Mouse (Mus musculus): Measurements from ENCODE around the gene Oas1h. TPM values are rescaled to one million over a fixed set of nuclear protein-coding genes. Genes with fewer than 3 reads are reported as not detected.
A peak's percentile ranks its signal among the peaks of the same experiment; 100 is the strongest.
"Not testable (repeated sequence)": the region's sequence is repeated elsewhere in the genome, so short reads cannot be mapped to it uniquely, and the experiment has no call there.

Oas1h gene
- total RNA-seq, 1 experiment, result not detected

DNA sequence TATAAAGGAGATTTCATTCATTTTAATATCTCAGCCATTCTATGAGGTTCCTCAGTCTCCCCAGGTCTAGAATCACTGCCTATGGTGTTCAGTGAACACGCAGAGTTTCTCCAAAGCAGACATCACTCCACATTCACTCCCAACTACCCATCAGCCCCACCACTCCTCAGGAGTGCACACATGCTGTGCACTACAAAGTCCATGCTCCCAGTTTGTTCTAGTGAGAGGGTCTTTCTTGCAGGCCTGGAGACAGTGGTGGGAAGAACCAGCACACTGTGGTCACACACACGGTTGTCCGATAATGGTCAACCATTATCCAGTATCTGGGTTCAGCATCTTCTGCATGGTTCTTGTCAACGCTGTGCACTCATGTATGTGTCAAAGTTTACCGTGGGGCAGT is 40.8 kb downstream of the Oas1h start:
- H3K9me3 ChIP-seq (ENCODE audit: control insufficient read depth, insufficient read depth, low read depth, low read length), result no peaks in the 10 kb centered on the region
- H3K9ac ChIP-seq (ENCODE audit: insufficient read depth, low read depth, low read length, poor library complexity, severe bottlenecking), result no peak overlapping the region
- H3K4me1 ChIP-seq (ENCODE audit: control insufficient read depth in 2 of 2, insufficient read depth in 2 of 2, low read length in 2 of 2, poor library complexity in 1 of 2), result peaks cover 0 to 2% of the 10 kb centered on the region in 2 experiments; a peak in 1 of 4 replicates
- no peak overlapping the region for H3K27ac ChIP-seq (ENCODE audit: insufficient read depth, low read depth, low read length, poor library complexity, severe bottlenecking)
- H3K36me3 ChIP-seq (ENCODE audit: control insufficient read depth, insufficient read depth, low read length, poor library complexity, severe bottlenecking), result peaks cover 4% of the 10 kb centered on the region; the same call in 1 of the 2 replicates
- TF ChIP-seq MAFK (IDR thresholded peaks at IDR 0.05; ENCODE audit: insufficient read depth, low read depth, low read length) (no peak), ZNF384 (IDR thresholded peaks at IDR 0.05; ENCODE audit: low read depth, low read length) (no peak), HCFC1 (IDR thresholded peaks at IDR 0.05; ENCODE audit: borderline replicate concordance, insufficient read depth, low read length) (no peak), CHD2 (IDR thresholded peaks at IDR 0.05; ENCODE audit: low read depth, low read length) (no peak), ZC3H11A (IDR thresholded peaks at IDR 0.05; ENCODE audit: borderline replicate concordance, low read depth, low read length) (no peak)
- no peak overlapping the region for H3K4me3 ChIP-seq (ENCODE audit: insufficient read depth in 1 of 2, low read depth in 1 of 2, low read length in 2 of 2, poor library complexity in 1 of 2, severe bottlenecking in 1 of 2)
- DNase-seq (ENCODE audit: low read depth, low spot score), result no peak
- in situ Hi-C loops (cut with MboI; ENCODE audit: low sequenced_read_pairs in 2 of 2, unreplicated experiment in 2 of 2), result no loop called here

DNA sequence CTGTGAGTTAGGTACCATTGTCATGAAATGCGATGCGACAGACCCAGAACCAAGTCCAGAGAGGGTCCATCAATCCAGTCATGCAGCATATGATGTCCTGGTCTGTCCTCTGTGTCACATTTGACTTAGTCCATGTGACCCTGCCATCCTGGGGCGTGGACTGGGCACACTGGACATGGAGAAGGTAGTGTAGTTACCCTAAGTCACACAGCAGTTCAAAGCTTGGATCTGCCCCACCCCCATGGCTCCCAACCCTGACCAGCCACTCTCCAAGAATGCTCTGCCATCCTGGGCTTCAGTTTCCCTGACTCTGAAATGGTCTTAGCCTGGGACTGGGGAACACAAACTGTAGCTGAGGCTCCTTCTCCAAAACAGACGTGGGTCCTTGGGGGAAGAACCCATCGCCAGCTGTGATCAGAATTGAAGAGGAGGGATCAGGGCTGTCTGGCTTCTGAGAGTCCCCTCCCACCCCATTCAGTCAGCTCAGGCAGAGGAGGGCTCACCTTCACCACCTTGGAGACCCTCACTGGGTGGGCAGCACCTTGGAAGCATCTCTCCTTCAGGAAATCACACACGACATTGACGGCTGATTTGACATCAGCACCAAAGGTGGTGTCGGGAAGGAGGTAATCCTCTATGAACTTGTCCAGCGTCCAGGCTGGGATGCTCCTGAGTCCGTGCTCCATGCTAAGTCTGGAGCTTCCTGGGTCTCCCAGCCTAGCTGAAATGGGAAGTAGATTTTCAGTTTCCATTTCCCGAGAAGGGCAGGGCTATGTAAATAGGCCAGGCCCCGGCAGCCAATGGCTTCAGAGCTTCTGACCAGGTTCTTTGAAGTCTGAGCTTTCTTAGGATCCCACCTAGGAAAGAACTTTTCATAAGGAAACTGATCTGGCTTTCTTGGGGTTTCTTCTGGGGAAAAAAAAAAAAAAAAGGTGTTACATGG is 45.8 kb downstream of the Oas1h start, which contains the start of gene Oas1a:
TSS of gene Oas1a (minus strand) at position 731 of the 943 bp plus-strand sequence.
- DNase-seq (ENCODE audit: low read depth, low spot score); in situ Hi-C loops (cut with MboI; ENCODE audit: low sequenced_read_pairs in 2 of 2, unreplicated experiment in 2 of 2); H3K9ac ChIP-seq (ENCODE audit: insufficient read depth, low read depth, low read length, poor library complexity, severe bottlenecking); H3K9me3 ChIP-seq (ENCODE audit: control insufficient read depth, insufficient read depth, low read depth, low read length); H3K36me3 ChIP-seq (ENCODE audit: control insufficient read depth, insufficient read depth, low read length, poor library complexity, severe bottlenecking): not testable (repeated sequence)
- peaks cover 2 to 11% of the 10 kb centered on the region in 2 experiments; a peak in 1 of 4 replicates for H3K4me1 ChIP-seq (ENCODE audit: control insufficient read depth in 2 of 2, insufficient read depth in 2 of 2, low read length in 2 of 2, poor library complexity in 1 of 2)
- H3K4me3 ChIP-seq (ENCODE audit: insufficient read depth in 1 of 2, low read depth in 1 of 2, low read length in 2 of 2, poor library complexity in 1 of 2, severe bottlenecking in 1 of 2), result peak within 1 kb of the TSS; percentile 1 to 54; a peak in 3 of 4 replicates
- H3K27ac ChIP-seq (ENCODE audit: insufficient read depth, low read depth, low read length, poor library complexity, severe bottlenecking), result peak within 1 kb of the TSS; percentile 33; the same call in 1 of the 2 replicates

- in situ Hi-C loops (cut with MboI; ENCODE audit: low sequenced_read_pairs in 2 of 2, unreplicated experiment in 2 of 2), result no loop called here
- DNase-seq (ENCODE audit: low read depth, low spot score), result no peak
- Histone ChIP-seq H3K4me1 (ENCODE audit: control insufficient read depth in 2 of 2, insufficient read depth in 2 of 2, low read length in 2 of 2, poor library complexity in 1 of 2) (peaks cover 2 to 11% of the 10 kb centered on the region in 2 experiments; a peak in 1 of 4 replicates), H3K4me3 (ENCODE audit: insufficient read depth in 1 of 2, low read depth in 1 of 2, low read length in 2 of 2, poor library complexity in 1 of 2, severe bottlenecking in 1 of 2) (no peak overlapping the region), H3K36me3 (ENCODE audit: control insufficient read depth, insufficient read depth, low read length, poor library complexity, severe bottlenecking) (no peaks in the 10 kb centered on the region), H3K9ac (ENCODE audit: insufficient read depth, low read depth, low read length, poor library complexity, severe bottlenecking) (no peak overlapping the region), H3K27ac (ENCODE audit: insufficient read depth, low read depth, low read length, poor library complexity, severe bottlenecking) (peak overlapping the region; percentile 10; the same call in 1 of the 2 replicates), H3K9me3 (ENCODE audit: control insufficient read depth, insufficient read depth, low read depth, low read length) (no peaks in the 10 kb centered on the region)
- TF ChIP-seq ZC3H11A (IDR thresholded peaks at IDR 0.05; ENCODE audit: borderline replicate concordance, low read depth, low read length), result no peak
- no peak for TF ChIP-seq CHD2 (IDR thresholded peaks at IDR 0.05; ENCODE audit: low read depth, low read length)
- no peak for TF ChIP-seq HCFC1 (IDR thresholded peaks at IDR 0.05; ENCODE audit: borderline replicate concordance, insufficient read depth, low read length)
- no peak for TF ChIP-seq ZNF384 (IDR thresholded peaks at IDR 0.05; ENCODE audit: low read depth, low read length)
- TF ChIP-seq MAFK (IDR thresholded peaks at IDR 0.05; ENCODE audit: insufficient read depth, low read depth, low read length), result no peak
These were observed 47.1 kb downstream of the Oas1h start for GRCm38 (mm10) chr5:120908196-120908920.

DNA sequence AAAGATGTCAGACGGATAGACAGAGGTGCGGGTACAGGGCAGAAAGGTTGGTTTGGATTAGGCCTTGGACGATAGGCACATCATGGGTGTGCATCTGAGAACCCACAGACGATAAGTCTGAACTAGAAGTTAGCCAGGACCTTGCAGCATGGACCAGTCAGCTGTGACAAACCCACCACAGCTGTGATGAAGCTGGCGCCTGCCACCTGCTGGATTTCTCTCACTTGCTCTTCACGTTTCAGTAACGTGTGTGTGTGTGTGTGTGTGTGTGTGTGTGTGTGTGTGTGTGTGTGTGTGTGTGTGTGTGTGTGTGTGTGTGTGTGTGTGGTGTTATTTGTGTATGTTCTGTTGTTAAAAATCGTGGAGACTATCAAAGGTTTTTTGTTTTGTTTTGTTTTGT is 53.0 kb downstream of the Oas1h start, which contains the start of gene Oas1d:
TSS of gene Oas1d (plus strand) at position 333 of the 400 bp plus-strand sequence.
- DNase-seq (ENCODE audit: low read depth, low spot score); H3K4me1 ChIP-seq (ENCODE audit: control insufficient read depth in 2 of 2, insufficient read depth in 2 of 2, low read length in 2 of 2, poor library complexity in 1 of 2); H3K27ac ChIP-seq (ENCODE audit: insufficient read depth, low read depth, low read length, poor library complexity, severe bottlenecking); H3K4me3 ChIP-seq (ENCODE audit: insufficient read depth in 1 of 2, low read depth in 1 of 2, low read length in 2 of 2, poor library complexity in 1 of 2, severe bottlenecking in 1 of 2); H3K36me3 ChIP-seq (ENCODE audit: control insufficient read depth, insufficient read depth, low read length, poor library complexity, severe bottlenecking); H3K9ac ChIP-seq (ENCODE audit: insufficient read depth, low read depth, low read length, poor library complexity, severe bottlenecking); H3K9me3 ChIP-seq (ENCODE audit: control insufficient read depth, insufficient read depth, low read depth, low read length); in situ Hi-C loops (cut with MboI; ENCODE audit: low sequenced_read_pairs in 2 of 2, unreplicated experiment in 2 of 2): not testable (repeated sequence)

- H3K4me3 ChIP-seq (ENCODE audit: insufficient read depth in 1 of 2, low read depth in 1 of 2, low read length in 2 of 2, poor library complexity in 1 of 2, severe bottlenecking in 1 of 2); DNase-seq (ENCODE audit: low read depth, low spot score); H3K27ac ChIP-seq (ENCODE audit: insufficient read depth, low read depth, low read length, poor library complexity, severe bottlenecking); H3K9ac ChIP-seq (ENCODE audit: insufficient read depth, low read depth, low read length, poor library complexity, severe bottlenecking); H3K4me1 ChIP-seq (ENCODE audit: control insufficient read depth in 2 of 2, insufficient read depth in 2 of 2, low read length in 2 of 2, poor library complexity in 1 of 2); H3K9me3 ChIP-seq (ENCODE audit: control insufficient read depth, insufficient read depth, low read depth, low read length); in situ Hi-C loops (cut with MboI; ENCODE audit: low sequenced_read_pairs in 2 of 2, unreplicated experiment in 2 of 2); H3K36me3 ChIP-seq (ENCODE audit: control insufficient read depth, insufficient read depth, low read length, poor library complexity, severe bottlenecking): not testable (repeated sequence)
These were observed 58.1 kb downstream of the Oas1h start for GRCm38 (mm10) chr5:120919156-120919935.

Measured in ES-E14 (cell line).